Mouse (Mus musculus) lung, postnatal 0 days (tissue): ENCODE measurements around the gene Ptprg.

Experiments
- CTCF ChIP-seq: IDR thresholded peaks from 2 replicates; pipeline ENCODE4 v1.5.1; 2016; ENCODE audit warnings: antibody characterized with exemption, mild to moderate bottlenecking
- EP300 ChIP-seq: IDR thresholded peaks from 2 replicates; pipeline ENCODE4 v1.6.1; 2016; ENCODE audit warnings: antibody characterized with exemption, mild to moderate bottlenecking, control low read depth

DNA sequence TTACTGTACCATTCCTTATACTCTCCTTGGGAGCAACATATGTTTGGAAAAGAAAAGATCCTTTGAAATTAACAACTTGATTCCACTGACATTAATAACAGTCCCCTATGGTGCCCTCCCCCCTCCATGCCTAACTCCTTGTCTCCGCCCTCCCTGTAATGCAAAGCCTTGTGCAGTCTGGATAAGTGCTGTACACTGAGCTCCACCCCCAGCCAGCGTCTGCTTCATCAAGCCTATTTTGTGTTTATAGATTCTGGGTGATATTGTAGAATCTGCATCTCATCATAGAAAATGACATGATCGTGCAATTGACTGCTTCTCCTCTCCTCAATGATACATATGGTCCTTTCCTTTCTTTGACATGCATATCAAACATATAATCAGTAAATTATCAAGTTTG, 337.6 kb downstream of the Ptprg start:
- TF ChIP-seq CTCF (no peak), EP300 (no peak)
